Mouse (Mus musculus): Measurements from ENCODE around the gene Mafg. TPM values are rescaled to one million over a fixed set of nuclear protein-coding genes. Genes with fewer than 3 reads are reported as not detected.

The Mafg gene
- polyA plus RNA-seq, 1 experiment from 2014 or later: 58.3 TPM

DNA sequence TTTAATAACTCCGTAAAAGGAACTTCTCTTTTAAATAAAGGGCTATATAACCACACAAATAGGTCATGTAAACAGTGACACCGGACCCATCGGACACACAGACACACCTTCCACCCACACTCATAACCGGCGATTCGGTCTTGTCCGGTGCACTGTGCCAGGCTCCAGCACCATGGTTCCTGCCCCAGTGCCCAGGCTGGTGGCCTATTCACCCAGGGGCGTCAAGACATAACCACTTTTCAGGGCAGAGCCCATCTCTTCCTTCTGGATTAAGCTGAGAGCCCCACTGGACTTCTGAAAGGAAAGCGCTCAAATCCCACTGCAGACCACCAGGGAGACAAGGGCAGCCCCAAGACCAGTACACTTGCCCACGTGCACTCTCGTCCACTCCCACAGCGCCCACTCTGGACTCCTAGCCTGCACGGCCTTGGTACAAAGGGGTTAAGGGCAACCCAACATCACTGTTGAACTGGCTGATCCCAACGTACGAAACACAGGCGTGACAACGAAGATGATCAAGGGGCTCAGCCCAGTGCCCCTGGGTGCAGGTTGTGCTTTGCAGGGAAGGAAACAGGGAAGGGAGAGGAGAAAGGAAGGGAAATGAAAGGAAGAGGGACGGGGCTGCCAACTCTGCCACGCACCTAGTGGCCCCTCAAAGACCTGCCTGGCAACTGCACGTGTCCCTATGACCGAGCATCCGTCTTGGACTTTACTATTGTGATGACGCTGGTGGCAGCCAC, 4.6 kb downstream of the Mafg start:
- peaks cover 36% of the 10 kb centered on the region for H3K36me3 ChIP-seq
- peaks cover 82% of the 10 kb centered on the region for H3K4me1 ChIP-seq
- no peaks in the 10 kb centered on the region for H3K27me3 ChIP-seq (replicated peaks)
- 89% methylated on average over 23 of the region's 23 CpGs for WGBS (ENCODE audit: insufficient replicate concordance)
- peak overlapping the region; percentile 99 for H3K9ac ChIP-seq
- no peaks in the 10 kb centered on the region for H3K9me3 ChIP-seq (replicated peaks)
- H3K27ac ChIP-seq: peak overlapping the region; percentile 94
- peak overlapping the region; percentile 76 for H3K4me2 ChIP-seq
- peak overlapping the region; percentile 91 for H3K4me3 ChIP-seq
- no peak for ATAC-seq

DNA sequence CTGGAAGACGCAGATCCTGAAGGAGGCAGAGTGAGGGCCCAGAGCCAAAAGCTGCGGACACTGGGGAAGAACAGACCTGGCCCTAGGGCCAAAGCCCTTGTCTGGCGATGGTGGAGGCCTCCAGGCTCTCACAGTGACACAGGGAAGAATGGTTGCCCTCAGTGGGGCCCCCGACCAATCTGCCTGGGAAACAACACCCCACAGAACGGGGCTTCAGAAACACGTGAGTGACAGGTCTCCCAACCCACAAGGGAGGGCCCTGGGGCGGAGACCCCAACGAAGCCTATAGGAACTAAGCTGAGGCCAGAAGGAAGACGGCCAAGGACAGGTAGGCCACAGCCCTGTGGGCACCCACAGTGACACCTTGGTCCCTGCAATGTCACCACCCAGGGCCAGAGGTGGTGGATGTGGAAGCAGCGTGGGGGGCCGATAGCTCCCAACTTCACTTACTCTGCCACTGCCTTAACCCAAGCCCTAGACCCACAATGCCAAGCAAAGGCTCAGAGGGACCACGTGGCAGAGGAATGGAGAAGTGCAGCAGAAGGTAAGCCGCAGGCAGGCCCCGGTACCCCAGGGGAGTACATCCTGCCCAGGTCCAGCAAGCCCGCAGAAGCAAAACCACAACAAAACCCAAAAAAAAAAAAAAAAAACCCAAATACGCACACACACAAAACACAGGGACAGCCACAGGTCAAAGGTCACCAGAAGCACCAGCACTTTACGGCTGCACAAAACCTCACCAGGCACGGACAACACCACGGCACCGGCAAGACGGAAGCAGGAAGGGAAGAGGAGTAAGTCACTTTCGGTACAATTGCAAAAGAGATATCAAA, 5.7 kb downstream of the Mafg start:
- peak overlapping the region; percentile 32 for H3K9ac ChIP-seq
- H3K4me1 ChIP-seq: peaks cover 91% of the 10 kb centered on the region
- no peak for ATAC-seq
- peaks cover 47% of the 10 kb centered on the region for H3K36me3 ChIP-seq
- no peaks in the 10 kb centered on the region for H3K9me3 ChIP-seq (replicated peaks)
- H3K4me2 ChIP-seq: peak overlapping the region; percentile 76
- H3K4me3 ChIP-seq: peak overlapping the region; percentile 5; the same call in 1 of the 2 replicates
- H3K27me3 ChIP-seq (replicated peaks): no peaks in the 10 kb centered on the region
- H3K27ac ChIP-seq: peak overlapping the region; percentile 96
- WGBS (ENCODE audit: insufficient replicate concordance): 35% methylated on average over 22 of the region's 22 CpGs

GRCm38 (mm10) chr11:120626785-120627467, 6.5 kb downstream of the Mafg start:
- Histone ChIP-seq H3K27me3 (replicated peaks) (no peaks in the 10 kb centered on the region), H3K9ac (peak overlapping the region; percentile 32), H3K4me2 (peak overlapping the region; percentile 76), H3K36me3 (peaks cover 54% of the 10 kb centered on the region), H3K4me3 (0 out of 2 replicates have a peak overlapping the region, but pooled peaks have one; percentile 4), H3K27ac (peak overlapping the region; percentile 96), H3K9me3 (replicated peaks) (no peaks in the 10 kb centered on the region), H3K4me1 (peaks cover 87% of the 10 kb centered on the region)
- ATAC-seq: no peak
- 83% methylated on average over 11 of the region's 11 CpGs for WGBS (ENCODE audit: insufficient replicate concordance)

GRCm38 (mm10) chr11:120625152-120625775, 8.1 kb downstream of the Mafg start, which contains the start of gene Sirt7:
Gene Sirt7 (minus strand): TSS chr11:120625240.
- Histone ChIP-seq H3K27me3 (replicated peaks) (no peaks in the 10 kb centered on the region), H3K9me3 (replicated peaks) (no peaks in the 10 kb centered on the region), H3K4me1 (peaks cover 70% of the 10 kb centered on the region), H3K4me3 (peak within 1 kb of the TSS; percentile 99), H3K4me2 (peak within 1 kb of the TSS; percentile 92), H3K27ac (peak within 1 kb of the TSS; percentile 96), H3K36me3 (peaks cover 71% of the 10 kb centered on the region), H3K9ac (peak within 1 kb of the TSS; percentile 97)
- no peak for ATAC-seq
- WGBS (ENCODE audit: insufficient replicate concordance): 20% methylated on average over 5 of the region's 5 CpGs

DNA sequence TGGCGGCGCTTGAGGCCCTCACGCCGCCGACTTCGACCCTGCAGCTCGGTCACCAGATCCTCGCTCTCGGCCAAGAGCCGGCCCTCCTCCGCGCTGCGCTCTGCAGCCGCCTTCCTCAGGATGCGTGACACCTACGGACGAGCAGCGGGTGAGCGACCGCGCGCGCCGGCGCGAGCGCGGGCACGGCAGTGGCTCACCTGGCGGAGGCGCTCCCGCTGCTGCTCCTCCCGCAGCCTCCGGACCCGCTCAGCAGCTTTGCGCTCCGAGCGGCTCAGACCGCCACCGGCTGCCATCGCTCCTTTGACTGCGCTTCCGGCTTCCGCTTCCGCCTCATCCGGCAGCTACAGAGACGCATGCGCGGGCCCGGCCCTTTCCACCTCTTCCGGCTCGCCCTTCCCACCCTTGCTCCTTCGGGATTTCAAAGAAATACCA, 8.7 kb downstream of the Mafg start:
- Histone ChIP-seq H3K27ac (peak overlapping the region; percentile 96), H3K4me2 (peak overlapping the region; percentile 92), H3K9ac (peak overlapping the region; percentile 97), H3K36me3 (peaks cover 77% of the 10 kb centered on the region), H3K27me3 (replicated peaks) (no peaks in the 10 kb centered on the region), H3K4me3 (peak overlapping the region; percentile 99), H3K4me1 (peaks cover 65% of the 10 kb centered on the region), H3K9me3 (replicated peaks) (no peaks in the 10 kb centered on the region)
- WGBS (ENCODE audit: insufficient replicate concordance): under 1% methylated on average over 53 of the region's 53 CpGs
- peak; percentile 69 for ATAC-seq

DNA sequence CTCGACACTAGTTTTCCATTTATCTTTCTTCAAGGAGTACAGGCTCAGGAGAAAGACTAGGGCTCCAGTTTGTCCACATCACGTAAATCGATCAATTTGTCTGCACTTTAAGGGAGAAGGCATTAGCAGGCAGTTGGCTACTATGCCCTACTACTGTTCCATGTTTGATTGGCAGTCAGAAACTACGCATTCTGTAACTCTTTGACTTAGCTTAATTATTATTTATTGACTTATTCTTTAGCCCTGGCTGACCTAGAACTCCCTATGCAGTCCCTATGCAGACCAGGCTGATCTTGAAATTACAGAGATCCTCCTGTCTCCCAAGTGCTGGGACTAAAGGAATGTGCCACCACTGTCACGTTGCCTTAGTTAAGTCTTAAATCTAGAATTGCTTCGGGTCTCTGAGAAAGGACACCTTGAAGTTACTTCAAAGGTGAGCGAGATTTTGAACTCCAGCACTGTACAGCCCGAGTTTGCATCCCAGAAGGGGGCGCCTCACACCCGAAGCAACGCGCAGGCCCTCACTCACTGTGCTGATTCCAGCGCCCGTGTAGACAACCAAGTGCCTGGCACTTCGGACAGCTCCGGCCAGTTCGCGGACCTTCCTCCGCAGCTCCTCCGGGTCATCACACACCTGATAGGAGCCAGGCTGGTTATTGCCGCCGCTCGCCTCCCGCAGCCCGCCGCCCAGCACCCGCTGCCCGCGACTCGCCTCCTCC, 9.3 kb downstream of the Mafg start:
- Histone ChIP-seq H3K36me3 (peaks cover 78% of the 10 kb centered on the region), H3K27ac (peak overlapping the region; percentile 96), H3K27me3 (replicated peaks) (no peaks in the 10 kb centered on the region), H3K9me3 (replicated peaks) (no peaks in the 10 kb centered on the region), H3K4me3 (peak overlapping the region; percentile 99), H3K4me1 (peaks cover 60% of the 10 kb centered on the region), H3K9ac (peak overlapping the region; percentile 97), H3K4me2 (peak overlapping the region; percentile 92)
- peak; percentile 79 for ATAC-seq
- 11% methylated on average over 30 of the region's 30 CpGs for WGBS (ENCODE audit: insufficient replicate concordance)

- WGBS (ENCODE audit: insufficient replicate concordance): 87% methylated on average over 6 of the region's 6 CpGs
- H3K4me1 ChIP-seq: peaks cover 62% of the 10 kb centered on the region
- H3K27ac ChIP-seq: no peak overlapping the region
- H3K4me3 ChIP-seq: no peak overlapping the region
- H3K36me3 ChIP-seq: peaks cover 79% of the 10 kb centered on the region
- H3K4me2 ChIP-seq: no peak overlapping the region
- H3K27me3 ChIP-seq (replicated peaks): no peaks in the 10 kb centered on the region
- no peak for ATAC-seq
- H3K9me3 ChIP-seq (replicated peaks): no peaks in the 10 kb centered on the region
- 0 out of 2 replicates have a peak overlapping the region, but pooled peaks have one; percentile 12 for H3K9ac ChIP-seq
Measured at GRCm38 (mm10) chr11:120622805-120623204, 10.6 kb downstream of the Mafg start.

DNA sequence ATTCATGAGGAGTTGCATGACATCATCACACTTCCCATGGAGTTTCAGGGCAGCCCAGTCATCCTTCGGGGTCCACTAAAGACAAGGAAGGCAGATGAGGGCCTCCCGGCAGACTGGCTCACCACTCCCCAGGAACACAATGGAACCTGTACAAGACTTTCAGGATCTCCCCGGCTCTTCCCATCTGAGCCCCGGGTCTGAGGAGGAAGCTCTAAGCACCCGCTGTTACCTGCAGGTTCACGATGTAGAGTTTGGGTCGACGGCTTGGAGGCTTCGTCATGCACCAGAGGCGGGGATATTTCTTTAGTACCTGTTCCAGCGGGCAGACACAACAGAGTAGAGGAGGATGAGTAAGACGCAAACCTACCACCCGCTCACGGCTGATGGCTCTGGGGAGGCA, 13.2 kb downstream of the Mafg start:
- ATAC-seq: no peak
- WGBS (ENCODE audit: insufficient replicate concordance): 91% methylated on average over 14 of the region's 14 CpGs
- H3K36me3 ChIP-seq: peaks cover 66% of the 10 kb centered on the region
- no peak overlapping the region for H3K4me3 ChIP-seq
- H3K4me1 ChIP-seq: peaks cover 57% of the 10 kb centered on the region
- no peak overlapping the region; the same call in 1 of the 2 replicates for H3K27ac ChIP-seq
- no peaks in the 10 kb centered on the region for H3K27me3 ChIP-seq (replicated peaks)
- no peak overlapping the region for H3K9ac ChIP-seq
- H3K9me3 ChIP-seq (replicated peaks): no peaks in the 10 kb centered on the region
- H3K4me2 ChIP-seq: no peak overlapping the region

DNA sequence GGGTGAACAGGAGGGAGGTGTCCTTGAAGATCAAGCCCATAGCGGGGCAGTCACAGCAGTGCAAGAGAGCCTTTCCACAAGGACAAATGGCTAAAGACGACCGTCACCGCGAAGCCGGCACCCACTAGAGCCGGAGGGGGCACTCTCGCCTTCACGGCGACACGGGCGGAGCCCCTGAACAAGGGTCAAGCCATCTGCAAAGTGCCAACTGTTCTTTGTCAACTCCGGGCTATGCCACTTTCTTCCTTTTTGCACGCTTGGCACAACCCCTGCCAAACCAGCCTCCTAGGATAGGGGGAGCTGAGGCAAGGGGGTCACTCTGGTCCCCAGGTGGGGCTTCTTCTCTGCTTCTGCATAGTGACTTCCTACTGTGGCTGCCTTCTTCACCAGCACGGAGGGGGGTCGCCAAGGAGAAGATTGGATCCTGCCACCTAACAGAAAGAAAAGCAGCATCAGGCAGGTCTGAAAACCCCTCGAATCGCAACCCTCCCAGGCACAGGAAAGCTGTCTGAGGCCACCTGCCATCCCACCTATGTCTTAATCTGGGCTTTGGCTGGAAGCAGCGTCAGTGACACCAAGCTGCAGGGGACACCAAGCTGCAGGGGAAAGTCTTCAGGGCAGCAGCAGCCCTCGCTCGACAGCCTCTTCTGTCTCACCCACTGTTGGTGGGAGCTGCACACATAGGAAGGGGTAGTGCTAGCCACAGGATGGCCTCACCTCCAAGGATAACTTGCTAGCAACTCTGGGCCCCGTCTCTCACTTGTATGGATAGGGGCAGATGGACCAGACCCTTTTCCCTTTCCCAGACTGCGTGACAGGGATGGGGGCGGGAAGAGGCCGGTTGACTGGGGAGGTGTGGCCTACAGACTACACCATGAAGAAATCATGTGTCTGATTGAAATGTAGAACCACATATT, 14.5 kb downstream of the Mafg start:
- no peak for ATAC-seq
- Histone ChIP-seq H3K27me3 (replicated peaks) (no peaks in the 10 kb centered on the region), H3K36me3 (peaks cover 78% of the 10 kb centered on the region), H3K4me2 (peak overlapping the region; percentile 77), H3K9ac (0 out of 2 replicates have a peak overlapping the region, but pooled peaks have one; percentile 81), H3K9me3 (replicated peaks) (no peaks in the 10 kb centered on the region), H3K4me1 (peaks cover 52% of the 10 kb centered on the region), H3K4me3 (no peak overlapping the region), H3K27ac (peak overlapping the region; percentile 83)
- 89% methylated on average over 25 of the region's 25 CpGs for WGBS (ENCODE audit: insufficient replicate concordance)

GRCm38 (mm10) chr11:120617519-120618112, 15.8 kb downstream of the Mafg start, which contains the start of gene Pcyt2:
Gene Pcyt2 (minus strand): TSS chr11:120617936.
- Histone ChIP-seq H3K9me3 (replicated peaks) (no peaks in the 10 kb centered on the region), H3K36me3 (peaks cover 79% of the 10 kb centered on the region), H3K4me3 (peak within 1 kb of the TSS; percentile 72), H3K4me2 (peak within 1 kb of the TSS; percentile 77), H3K27ac (peak within 1 kb of the TSS; percentile 83), H3K4me1 (peaks cover 40% of the 10 kb centered on the region), H3K27me3 (replicated peaks) (no peaks in the 10 kb centered on the region), H3K9ac (peak within 1 kb of the TSS; percentile 81)
- WGBS (ENCODE audit: insufficient replicate concordance): under 1% methylated on average over 56 of the region's 56 CpGs
- ATAC-seq: peak; percentile 93

Measured in liver, embryonic 12.5 days (tissue).